Mouse (Mus musculus) layer of hippocampus, adult 2 months (tissue): ENCODE data around the gene Agpat4. TPM values are rescaled to one million over a fixed set of nuclear protein-coding genes. Genes with fewer than 3 reads are reported as not detected.

Experiments
- DNase-seq, 2 experiments: peaks; one replicate each; pipeline ENCODE4 v3.0.0; 2022; ENCODE audit warnings: low spot score in 2 of 2
- H3K27ac ChIP-seq: fragments of 200-600 bp; 2 replicates; pipeline ENCODE4 v1.8.1; 2022
- H3K4me3 ChIP-seq: fragments of 200-600 bp; 2 replicates; pipeline ENCODE4 v1.8.1; 2022; ENCODE audit warnings: mild to moderate bottlenecking
- CTCF ChIP-seq: fragments of 200-600 bp; conservative IDR thresholded peaks from 2 replicates; pipeline ENCODE4 v1.8.1; 2022; ENCODE audit warnings: antibody characterized with exemption, mild to moderate bottlenecking, moderate library complexity
- long read RNA-seq, 2 experiments: library from polyadenylated mRNA; stranded (forward); transcript quantifications; one replicate each; pipeline ENCODE4 v2.0.0; 2021; ENCODE audit warnings: borderline mapping rate in 2 of 2
- total RNA-seq, 2 experiments: library from RNA; stranded (reverse); gene quantifications; 2 replicates each; pipeline ENCODE4 v1.2.3; 2021

Gene Agpat4
- 10 to 100 TPM; 62.2 to 66.9 TPM for total RNA-seq
- long read RNA-seq, experiment 1, transcript Agpat4-201 (9 exons, 1,915 nt): major isoform, 45 of 54 reads
- long read RNA-seq, experiment 1, partial matches to known transcripts: 2 of 54 reads
- long read RNA-seq, experiment 1, other reads (novel, unspliced or antisense): 6 of 54 reads
- long read RNA-seq, experiment 2, transcript Agpat4-201 (9 exons, 1,915 nt): major isoform, 65 of 83 reads
- long read RNA-seq, experiment 2, partial matches to known transcripts: 7 of 83 reads
- long read RNA-seq, experiment 2, other reads (novel, unspliced or antisense): 10 of 83 reads

GRCm38 (mm10) chr17:12118561-12118925 is at the start of gene Agpat4:
Agpat4 (plus strand) TSS chr17:12118704.
- no peak for TF ChIP-seq CTCF
- peak within 1 kb of the TSS; percentile 87 for H3K4me3 ChIP-seq
- DNase-seq: peak; percentile 28
- H3K27ac ChIP-seq: peak within 1 kb of the TSS; percentile 95

- Histone ChIP-seq H3K4me3 (no peak overlapping the region), H3K27ac (no peak overlapping the region)
- TF ChIP-seq CTCF: no peak
- no peak for DNase-seq
These were observed 41.7 kb upstream of the Agpat4 start for GRCm38 (mm10) chr17:12076816-12077215.

GRCm38 (mm10) chr17:12080656-12081495 is 37.6 kb upstream of the Agpat4 start:
- Histone ChIP-seq H3K27ac (no peak overlapping the region), H3K4me3 (no peak overlapping the region)
- DNase-seq: no peak
- TF ChIP-seq CTCF: no peak

- no peak for TF ChIP-seq CTCF
- Histone ChIP-seq H3K27ac (no peak overlapping the region), H3K4me3 (no peak overlapping the region)
- peak in 1 of 2 experiments; percentile 12 for DNase-seq
These were observed 36.3 kb upstream of the Agpat4 start for GRCm38 (mm10) chr17:12082201-12082600.

- H3K27ac ChIP-seq: no peak overlapping the region
- no peak for DNase-seq
- no peak for TF ChIP-seq CTCF
- H3K4me3 ChIP-seq: no peak overlapping the region
These were observed 28.1 kb upstream of the Agpat4 start for GRCm38 (mm10) chr17:12090261-12090927.

- no peak overlapping the region for H3K27ac ChIP-seq
- no peak for DNase-seq
- no peak for TF ChIP-seq CTCF
- no peak overlapping the region for H3K4me3 ChIP-seq
These were observed 25.5 kb upstream of the Agpat4 start for GRCm38 (mm10) chr17:12092901-12093564.

- Histone ChIP-seq H3K4me3 (no peak overlapping the region), H3K27ac (no peak overlapping the region)
- no peak for DNase-seq
- TF ChIP-seq CTCF: no peak
These were observed 24.5 kb upstream of the Agpat4 start for GRCm38 (mm10) chr17:12094016-12094415.

- peak in 1 of 2 experiments; percentile 34 for DNase-seq
- Histone ChIP-seq H3K27ac (peak overlapping the region; percentile 43), H3K4me3 (no peak overlapping the region)
- TF ChIP-seq CTCF: no peak
These were observed 23.5 kb upstream of the Agpat4 start for GRCm38 (mm10) chr17:12094827-12095590.

GRCm38 (mm10) chr17:12099415-12099814 is 19.1 kb upstream of the Agpat4 start:
- Histone ChIP-seq H3K4me3 (no peak overlapping the region), H3K27ac (no peak overlapping the region)
- DNase-seq: no peak
- TF ChIP-seq CTCF: peak; percentile 42

- no peak overlapping the region for H3K4me3 ChIP-seq
- TF ChIP-seq CTCF: no peak
- H3K27ac ChIP-seq: no peak overlapping the region
- DNase-seq: no peak
These were observed 16.2 kb upstream of the Agpat4 start for GRCm38 (mm10) chr17:12102326-12102725.

- Histone ChIP-seq H3K4me3 (no peak overlapping the region), H3K27ac (no peak overlapping the region)
- peak; percentile 67 for TF ChIP-seq CTCF
- DNase-seq: no peak
These were observed 14.7 kb upstream of the Agpat4 start for GRCm38 (mm10) chr17:12103781-12104180.

- no peak for TF ChIP-seq CTCF
- H3K27ac ChIP-seq: no peak overlapping the region
- no peak for DNase-seq
- no peak overlapping the region for H3K4me3 ChIP-seq
These were observed 14.3 kb upstream of the Agpat4 start for GRCm38 (mm10) chr17:12104245-12104644.
